Mouse (Mus musculus) WW6 (cell line): Measurements from ENCODE around the gene Top2a.

ENCODE experiments used
- DNase-seq: peaks from one replicate; pipeline ENCODE4 v3.0.0-alpha.2; 2013; ENCODE audit warnings: low read depth, low spot score

Top2a gene

DNA sequence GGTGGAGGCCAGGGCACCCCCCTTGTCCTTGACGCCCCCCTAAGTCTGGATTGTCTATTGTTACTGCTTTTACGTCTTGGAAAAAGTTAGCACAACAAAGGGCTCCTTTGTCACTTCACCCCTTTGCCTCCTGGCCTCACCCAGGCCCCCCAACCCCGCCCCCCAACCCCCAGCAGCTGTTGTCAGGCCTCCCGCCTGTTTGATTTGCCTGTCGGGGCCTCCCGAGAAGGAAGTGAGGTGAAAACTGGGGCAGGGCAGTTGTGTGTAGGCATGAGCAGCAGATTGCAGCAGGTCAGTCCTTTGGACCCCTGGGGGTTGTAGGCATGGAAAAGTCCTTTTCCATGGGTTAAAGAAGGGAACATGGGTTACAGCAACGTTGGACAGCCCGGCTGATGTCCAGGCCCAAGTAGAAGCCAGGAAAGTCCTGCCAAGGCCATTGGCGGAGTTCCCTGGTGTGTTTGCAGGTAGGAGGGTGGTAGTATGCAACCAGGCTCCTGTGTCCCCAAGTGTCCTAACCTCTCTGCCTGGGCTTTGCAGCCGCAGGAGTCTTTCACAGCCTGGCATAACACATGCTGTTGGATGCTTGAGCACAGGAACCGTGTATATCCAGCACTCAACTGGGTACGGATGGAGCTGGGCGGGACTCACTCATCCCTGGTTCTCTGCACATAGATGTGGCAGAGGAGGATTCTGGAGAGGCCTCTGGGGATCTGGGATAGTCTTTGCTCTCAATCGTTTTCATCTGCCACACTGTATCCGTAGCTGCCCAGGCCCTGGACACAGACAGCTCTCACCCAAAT is 59.2 kb downstream of the Top2a start:
- DNase-seq = no peak

DNA sequence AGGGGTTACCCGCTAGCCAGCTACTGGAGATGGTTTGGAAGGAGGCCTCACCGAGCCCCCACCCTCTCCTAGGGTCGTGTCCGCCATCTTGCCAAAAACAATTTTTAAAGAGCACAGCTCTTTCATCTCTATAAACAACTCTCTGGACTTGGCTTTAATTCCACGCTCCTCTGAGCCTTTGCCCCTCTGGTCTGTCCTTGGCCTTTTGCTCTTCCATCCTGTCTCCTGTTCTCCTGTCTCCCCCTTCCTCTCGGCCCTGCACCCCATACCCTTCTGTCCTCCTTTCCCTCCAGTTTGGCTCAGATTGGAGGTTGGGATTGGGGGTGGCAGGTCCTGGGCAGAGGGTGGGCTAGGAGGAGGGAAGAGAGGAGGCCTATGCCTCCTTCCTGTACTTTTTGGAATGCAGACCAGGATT is 59.8 kb downstream of the Top2a start:
- no peak for DNase-seq

DNA sequence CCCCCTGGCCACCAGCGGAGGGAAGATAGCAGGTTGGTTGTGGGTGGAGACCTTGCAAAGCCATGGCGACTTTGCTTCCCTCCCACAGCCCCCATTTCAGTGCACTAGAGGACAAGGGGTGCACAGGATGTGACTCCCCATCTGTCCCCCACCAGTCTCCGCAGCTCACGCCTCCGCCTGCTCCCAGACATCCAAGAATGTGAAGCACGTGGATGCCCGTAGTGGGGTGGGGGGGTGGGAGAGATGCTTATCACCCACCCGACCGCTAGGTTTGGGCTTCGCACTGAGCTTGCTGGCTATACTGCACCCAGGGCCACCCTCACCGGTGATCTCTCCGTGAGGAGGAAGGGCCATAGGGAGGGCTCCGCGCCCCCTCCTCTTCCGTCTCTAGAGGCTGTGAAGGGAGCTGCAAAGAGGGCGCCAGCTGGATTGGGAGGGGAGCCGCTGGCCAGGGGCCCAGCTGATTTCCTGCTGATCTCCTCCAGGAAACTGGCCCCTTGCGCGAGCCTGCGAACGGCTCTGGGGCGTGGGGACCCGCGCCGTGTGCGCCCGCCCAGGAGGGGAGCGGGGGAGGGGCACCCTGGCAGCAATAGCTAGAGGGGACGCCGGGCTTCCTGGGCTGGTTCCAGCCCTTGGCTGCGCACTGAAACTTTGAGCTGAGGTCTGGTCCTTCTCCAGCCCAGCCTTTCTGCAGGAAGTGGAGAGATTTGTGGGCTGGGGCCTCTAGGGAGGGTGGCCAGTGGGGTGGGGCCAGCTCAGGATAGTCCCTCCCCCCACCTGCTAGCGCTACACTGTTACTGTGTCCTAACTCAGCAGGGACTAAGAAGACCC is 60.6 kb downstream of the Top2a start:
- no peak for DNase-seq

DNA sequence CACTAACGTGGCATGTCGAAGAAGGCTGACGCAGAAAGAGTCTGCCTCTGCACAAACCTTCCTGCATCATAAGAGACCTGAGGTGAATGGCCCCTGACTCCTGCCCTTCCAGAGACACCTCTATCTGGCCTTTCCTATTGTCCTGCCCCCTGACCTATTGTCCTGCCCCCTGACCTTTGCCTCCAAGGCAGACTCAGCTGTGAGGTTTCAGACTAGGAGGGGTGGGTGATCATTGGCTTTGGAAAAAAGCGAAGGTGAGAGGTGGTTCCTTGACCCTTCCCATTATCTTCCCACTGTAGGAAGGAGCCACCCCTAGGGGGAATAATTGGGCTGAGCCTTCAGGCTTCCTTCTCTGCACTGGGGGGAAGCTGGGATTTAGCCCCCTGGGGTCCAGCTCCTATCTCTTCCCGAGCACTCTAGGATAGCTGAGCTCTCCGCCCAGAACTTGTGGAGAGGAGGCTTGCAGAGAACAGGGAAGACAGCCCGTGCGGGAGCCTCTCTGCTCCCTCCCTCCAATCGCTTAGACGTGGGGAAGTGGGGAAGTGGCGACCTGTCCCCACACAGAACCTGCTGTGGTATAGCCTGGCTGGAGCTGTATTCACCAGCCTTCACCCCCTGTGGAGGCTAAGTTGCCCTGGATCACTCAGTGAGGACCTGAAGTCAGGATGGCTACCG is 61.4 kb downstream of the Top2a start:
- DNase-seq = no peak

DNA sequence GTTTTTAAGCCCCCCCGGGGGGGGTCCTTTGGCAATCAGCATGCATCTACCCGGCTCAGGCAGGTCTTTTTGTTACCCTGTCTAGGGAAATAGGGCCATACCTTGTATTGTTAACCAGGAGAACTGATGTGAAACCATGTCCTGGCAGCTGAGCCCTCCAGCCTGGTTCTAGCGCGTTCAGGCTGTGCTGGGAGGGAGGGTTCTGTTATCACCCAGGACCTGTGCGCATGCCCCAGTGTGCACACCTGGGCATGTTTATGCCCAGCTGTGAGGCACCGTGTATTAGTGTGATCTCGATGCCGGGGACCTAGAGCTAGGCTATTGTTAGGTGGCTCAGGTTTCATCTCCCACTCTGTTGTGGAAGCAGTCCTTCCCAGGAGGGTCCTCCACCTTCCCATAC is 62.2 kb downstream of the Top2a start:
- no peak for DNase-seq

DNA sequence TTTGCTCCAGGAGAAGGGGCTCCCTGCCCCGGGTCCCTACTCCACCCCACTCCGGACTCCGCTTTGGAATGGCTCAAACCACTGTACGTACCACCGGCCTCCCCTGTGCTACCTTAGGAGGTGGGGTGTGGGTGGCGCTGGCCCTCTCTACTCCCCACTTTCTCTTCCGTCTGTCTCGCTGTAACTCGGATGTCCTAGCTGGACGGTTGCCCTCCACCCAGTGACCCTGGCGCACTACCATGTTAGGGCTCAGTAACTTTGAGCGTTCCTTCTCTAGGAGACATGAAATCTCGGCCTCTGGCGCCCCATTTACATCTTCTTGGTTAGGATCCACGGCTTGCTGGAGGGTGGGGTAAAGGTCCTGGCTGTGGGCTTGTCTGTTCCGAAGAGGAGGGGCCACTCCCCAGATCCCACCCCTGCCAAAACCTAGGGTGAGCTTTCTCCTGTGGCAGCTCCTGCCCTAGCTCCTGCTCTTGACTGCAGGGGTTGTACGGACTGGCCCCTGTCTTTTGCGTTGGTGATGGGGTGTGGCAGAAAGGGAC is 62.9 kb downstream of the Top2a start:
- DNase-seq = no peak

DNA sequence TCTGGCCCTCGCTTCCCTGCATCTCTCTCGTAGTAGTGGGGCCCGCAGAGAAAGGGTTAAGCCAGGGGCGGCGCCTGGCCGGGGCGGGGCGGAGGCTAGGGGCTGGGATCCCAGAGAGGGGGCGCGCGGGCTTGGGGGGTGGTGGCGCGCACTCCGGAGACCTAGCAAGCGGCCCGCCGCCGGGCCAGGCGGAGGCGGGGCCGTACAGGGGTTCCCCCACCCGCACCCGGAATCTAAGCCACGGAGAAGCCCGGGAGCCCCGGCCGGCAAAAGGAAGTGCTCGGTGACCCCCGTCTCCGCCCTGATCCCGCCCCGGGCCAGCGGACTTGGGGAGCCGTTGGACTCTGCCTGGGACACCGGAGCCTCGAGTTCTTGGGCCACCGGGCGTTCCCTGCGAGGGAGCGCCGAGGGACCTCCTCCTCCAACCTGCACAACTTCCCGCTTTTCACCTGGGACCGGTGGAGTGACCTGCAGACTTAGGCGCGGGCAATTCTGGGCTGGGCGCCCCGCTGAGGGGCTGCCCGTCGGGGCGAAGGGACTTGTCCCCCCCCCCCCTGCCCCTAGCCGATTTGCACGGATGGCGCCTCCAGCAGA is 63.6 kb downstream of the Top2a start:
- no peak for DNase-seq

DNA sequence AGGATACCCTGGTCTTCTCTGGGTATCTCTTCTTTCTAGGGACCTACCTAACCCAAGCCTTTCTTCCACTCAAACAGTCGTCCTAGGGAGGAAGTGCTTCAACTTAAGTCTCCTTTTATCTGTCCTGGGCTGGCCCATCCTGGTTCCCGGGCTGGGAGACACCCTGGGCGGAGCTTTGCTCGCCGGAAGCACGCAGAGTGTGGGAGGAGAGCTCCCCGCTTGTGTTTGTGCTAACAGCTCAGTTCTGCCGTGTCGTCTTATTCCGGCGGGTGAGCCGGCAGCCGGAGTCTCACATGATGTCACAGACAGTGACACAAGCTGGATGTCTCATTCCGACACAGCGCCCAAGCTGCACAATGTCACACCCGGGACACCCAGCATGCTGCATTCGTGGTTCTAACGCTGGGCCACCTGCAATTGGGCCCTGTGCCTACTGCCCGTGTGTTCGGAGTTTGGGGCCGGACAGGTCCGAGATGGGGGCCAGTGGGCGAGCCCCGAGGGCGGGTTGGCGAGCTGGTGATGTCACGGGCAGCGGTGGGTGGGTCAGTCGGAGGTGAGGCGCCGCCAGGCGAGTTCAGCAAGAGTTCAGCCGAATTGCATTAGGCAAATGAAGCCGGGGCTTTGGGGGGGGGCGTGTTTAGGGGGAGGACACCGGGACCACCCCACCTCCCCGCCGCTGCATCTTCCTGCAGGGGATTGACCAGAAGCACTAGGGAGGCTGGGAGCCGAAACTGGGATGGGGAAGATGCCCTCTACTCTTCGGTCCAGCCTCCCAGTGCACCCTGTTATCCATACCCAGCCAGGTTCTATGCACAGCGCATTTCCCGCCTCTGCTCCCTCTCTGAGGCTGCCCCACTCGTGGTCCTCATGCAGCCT is 64.3 kb downstream of the Top2a start:
- DNase-seq = no peak

DNA sequence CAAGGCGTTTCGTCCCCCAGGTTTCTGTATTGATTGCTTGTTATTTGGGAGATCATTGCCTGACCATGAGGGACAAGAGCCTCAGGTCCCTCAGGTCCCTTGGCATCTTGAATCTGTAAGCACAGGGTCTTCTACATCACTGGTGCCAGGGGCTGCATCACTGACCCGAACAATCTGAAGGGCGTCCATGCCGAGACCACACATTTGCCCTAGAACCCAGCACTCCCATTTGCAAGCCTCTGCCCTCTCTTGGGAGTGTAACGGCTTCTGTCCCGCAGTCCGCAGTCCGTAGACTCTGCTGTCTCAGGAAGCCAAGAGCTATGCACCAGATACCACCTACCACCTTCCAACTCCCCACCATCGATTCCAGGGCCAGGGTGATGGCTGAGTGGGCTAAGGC is 67.6 kb downstream of the Top2a start:
- no peak for DNase-seq

DNA sequence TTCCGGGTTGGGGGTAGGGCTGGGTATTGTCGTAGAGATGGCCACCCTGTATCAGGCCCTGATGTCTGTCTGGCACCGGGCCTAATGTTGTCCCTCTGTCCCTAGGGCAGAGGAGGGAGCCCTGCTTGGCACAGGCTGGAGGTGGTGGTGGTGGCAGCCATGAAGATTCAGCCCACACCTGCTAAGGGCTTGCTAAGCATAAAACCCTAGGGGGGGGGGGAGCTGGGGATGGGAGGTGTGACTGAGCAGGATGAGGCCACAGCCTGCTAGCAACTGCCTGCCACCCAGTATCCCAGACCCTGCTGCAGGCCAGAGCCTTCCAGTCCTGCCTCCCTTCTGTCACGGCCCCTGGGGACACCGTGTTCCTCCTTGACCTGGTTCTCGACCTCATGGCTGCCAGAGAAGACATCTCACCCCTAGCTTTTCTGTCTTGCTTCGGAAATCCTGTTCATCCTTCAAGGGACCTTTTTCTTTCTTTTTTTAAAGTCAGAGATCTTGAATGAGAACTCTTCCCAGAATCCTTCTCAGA is 68.2 kb downstream of the Top2a start:
- no peak for DNase-seq

DNA sequence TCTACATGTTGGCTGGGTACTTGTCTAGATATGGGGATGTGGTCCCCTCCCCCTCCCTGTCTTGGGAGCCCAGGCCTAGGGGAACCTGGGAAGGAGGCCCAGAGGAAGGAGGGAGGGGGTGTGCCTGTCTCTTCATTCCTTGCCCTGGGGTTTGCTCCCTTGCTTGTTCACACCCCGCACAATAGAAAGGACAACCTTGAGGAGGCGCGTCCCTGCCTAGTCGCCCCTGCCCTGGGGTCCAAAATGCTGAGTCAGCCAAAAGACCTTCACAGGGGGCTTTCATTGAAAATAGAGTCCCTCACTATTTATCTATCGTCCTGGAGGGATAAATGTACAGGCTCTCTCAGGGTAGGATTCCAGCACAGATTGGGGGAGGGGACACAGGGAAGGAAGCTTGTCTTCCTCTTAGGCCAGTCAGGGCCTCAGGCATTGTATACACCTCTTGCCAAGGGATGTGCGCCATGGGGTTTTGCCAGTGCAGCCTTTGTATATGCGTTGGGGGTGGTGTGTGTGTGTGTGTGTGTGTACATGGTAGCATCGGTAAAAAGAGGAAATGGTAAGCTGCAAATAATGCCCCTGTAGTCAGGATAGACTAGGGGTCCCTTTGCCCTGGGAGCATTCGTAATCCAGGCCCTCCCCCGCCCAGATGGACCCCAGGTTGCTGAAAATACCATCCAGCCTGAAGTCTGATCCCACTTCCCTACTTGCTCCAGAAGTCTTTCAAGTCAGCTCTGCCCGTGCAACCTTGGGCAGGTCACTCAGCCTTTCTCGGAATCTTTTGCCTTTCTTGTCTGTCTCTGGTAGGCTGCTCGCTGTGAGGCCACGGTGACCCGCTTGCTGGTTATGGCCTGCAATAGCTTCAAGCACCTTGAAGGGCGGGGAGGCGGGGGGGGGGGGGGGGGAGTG is 68.9 kb downstream of the Top2a start:
- no peak for DNase-seq

DNA sequence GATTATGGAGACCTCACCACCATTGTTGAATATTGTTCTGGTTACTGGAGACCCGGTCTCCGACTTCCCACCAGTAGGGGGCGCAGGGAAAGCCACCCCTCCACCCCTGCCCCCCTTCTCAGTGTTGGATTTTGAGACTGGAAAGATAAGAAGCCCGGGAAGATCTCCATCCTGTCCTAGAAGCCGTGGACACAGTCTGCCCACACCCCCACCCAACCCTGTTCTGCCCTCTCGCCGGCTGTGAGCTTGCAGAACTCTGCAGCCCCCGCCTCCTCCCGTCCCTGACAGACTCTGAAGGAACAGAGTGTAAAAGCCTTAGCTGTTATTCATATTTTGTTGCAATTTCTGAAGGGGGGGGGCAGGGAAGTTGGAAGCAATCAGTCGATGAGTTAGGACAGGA is 69.6 kb downstream of the Top2a start:
- DNase-seq = no peak

DNA sequence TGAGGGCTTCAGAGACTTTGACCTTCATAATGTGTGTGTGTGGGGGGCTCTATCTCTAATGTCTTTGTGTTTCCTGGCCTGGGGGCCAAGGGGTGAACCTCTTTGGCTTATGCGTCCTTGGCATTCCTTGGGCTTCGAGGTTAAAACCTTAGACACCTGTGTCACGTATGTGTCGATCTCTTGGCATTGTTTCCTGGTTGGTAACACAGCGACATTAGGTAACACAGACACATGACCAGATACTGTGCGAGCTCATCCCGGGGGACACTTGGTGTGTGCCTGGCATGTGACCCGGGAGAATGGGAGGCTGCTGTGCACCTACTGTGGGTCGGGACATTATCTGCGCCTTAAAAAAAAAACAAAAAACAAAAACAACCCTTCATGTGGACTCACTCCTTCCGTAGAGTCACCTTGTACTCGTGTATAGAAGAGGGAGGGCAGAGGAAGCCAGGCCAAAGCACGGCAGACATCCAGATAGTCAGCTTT is 70.1 kb downstream of the Top2a start:
- DNase-seq = no peak

DNA sequence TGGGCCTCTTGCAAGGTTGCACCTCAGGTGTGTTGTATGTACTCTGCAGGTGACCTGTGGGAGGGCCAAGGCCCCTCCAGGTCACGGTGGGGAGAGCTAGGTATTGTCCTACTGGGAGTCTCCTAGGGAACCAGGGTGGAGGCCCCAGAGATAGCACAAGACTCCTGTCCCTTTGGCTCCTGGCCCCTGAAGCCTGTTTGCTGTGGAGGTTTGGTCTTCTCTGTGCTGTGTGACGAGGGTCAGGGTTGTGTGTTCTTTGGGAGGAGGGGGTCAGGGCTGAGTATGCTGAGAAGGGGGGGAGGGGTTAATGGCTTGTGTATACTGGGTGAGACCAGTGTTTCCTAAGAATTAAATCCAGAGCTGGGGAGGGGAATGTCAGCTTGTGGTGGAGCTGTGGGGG is 70.6 kb downstream of the Top2a start:
- no peak for DNase-seq

DNA sequence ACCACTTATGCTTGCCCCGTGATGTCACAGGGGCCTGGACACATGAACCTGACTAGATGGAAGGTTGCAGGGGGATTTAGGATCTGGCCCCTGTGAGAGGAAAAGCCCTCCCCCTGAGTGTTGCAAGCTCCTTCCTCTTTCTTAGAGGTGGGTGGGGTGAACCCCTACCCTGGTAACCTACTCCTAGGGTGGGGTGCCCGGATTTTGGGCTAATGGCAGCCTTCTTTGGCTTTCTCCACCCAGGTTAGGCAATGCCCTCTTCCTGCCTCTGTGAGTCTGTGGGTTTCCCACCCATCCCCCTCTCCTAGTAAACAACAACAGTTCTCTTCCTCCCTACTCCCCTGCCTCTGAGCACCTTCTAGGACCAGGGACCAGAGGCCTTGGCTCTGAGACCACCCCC is 71.3 kb downstream of the Top2a start:
- DNase-seq = no peak

DNA sequence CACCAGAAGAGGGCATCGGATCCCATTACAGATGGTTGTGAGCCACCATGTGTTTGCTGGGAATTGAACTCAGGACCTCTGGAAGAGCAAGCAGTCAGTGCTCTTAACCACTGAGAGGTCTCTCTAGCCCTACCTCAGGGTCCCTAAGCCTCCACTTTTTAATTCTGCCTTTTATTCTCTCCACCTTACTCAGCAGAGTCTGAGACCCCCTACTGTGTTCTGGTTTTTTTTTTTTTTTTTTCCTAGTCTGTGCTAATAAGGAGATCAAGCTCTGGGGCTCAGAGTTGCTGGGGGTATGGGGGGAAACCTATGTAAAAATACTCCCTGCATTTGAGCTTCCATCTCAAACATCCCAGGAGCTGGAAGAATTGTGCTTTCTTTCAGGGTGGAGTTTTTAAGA is 71.9 kb downstream of the Top2a start:
- no peak for DNase-seq

DNA sequence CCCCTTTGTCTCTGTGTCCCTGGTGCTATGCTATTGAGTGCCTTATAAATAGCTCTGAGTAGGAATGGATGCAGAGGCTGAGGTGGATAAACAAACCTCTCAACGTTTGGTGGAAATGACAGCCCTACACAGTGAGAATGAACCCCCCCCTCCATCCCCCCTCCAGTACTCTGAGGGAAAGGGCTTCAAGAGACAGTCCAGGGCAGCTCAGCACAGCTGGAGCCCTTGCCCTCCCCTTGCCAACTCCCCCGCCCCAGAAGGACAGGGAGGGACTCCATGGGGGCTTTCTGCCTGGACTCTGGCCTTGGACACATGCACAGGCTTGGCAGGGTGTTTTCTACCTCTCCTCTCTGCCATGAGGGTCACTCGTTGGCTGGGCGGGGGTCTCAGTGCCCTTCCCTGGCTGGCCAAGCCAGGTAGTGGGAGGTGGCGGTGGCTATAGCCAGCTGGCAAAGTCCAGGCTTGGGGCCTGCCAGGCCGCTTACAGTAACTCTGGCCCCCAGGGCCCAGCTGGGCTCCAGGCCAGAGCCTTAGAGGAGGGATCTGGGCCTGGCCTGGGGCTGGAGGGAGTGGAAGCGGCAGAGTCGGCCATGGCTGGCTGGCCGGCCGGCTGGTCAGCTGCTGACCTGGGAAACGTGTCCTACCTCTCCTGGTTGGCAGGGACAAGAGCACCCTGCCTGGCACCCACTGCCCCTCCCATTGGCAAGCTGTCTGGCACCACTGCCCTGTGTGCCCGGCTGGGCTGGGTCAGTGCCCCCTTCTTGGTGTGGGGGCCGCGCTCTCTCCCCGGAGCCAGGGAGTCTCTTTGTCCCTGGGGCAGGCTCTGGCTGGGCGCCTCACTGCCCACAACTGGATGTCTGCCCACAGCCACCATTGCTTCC is 72.7 kb downstream of the Top2a start:
- no peak for DNase-seq

DNA sequence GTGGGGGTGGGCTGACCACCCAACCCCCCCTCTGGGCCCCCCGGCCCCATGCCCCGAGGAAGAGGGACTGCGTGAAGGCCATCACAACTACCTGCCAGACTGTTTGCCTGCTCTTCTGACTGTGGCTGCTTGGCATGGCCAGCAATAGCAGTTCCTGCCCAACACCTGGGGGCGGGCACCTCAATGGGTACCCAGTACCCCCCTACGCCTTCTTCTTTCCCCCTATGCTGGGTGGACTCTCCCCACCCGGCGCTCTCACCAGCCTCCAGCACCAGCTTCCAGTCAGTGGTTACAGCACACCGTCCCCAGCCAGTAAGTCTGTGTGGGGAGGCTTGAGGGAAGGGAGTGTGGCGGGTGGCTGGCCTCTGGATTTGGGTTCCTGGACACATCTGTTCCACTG is 73.5 kb downstream of the Top2a start:
- no peak for DNase-seq
